Mouse (Mus musculus): ENCODE data around the gene Gm5901. TPM values are rescaled to one million over a fixed set of nuclear protein-coding genes. Genes with fewer than 3 reads are reported as not detected.

Gene Gm5901
- polyA plus RNA-seq, 1 experiment from 2014 or later, result not detected

- no peaks in the 10 kb centered on the region for H3K27me3 ChIP-seq
- in situ Hi-C loops (cut with MboI; ENCODE audit: low pct_unique_long_range_greater_than_20kb), result no loop called here
- DNase-seq (ENCODE audit: low read depth, low spot score), result no peak
- no peak for TF ChIP-seq CTCF (IDR thresholded peaks at IDR 0.05)
- ChIA-PET POLR2A (no interaction called here), CTCF (no interaction called here)
- no peak for ATAC-seq
These were observed 1.3 kb upstream of the Gm5901 start for GRCm38 (mm10) chr7:105373509-105373908.

DNA sequence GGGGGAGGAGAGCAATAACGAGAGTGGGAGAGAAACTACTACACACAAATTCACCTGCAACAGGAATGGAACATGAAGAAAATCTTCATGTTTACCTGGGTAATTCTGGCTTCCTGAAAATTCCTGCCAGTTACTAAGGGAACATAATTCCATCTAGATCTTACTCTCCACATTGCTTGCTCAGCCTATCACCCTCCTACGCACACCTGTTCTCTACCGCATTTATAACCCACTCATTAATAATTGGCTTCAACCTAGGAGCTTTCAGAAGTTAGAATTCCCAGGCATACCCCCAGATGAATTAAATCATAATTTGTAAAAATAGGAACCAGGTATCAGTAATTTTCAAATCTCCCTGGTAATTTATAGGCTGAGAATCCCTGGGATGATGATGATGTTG is 862 bp upstream of the Gm5901 start:
- H3K27me3 ChIP-seq, result no peaks in the 10 kb centered on the region
- in situ Hi-C loops (cut with MboI; ENCODE audit: low pct_unique_long_range_greater_than_20kb), result no loop called here
- no peak for TF ChIP-seq CTCF (IDR thresholded peaks at IDR 0.05)
- no peak for ATAC-seq
- DNase-seq (ENCODE audit: low read depth, low spot score), result no peak
- ChIA-PET CTCF (no interaction called here), POLR2A (no interaction called here)

- CTCF ChIA-PET, result interaction anchor here (1.3 kb wide), 1 partner anchor 10 kb away, joined by 3 read pairs; no protein-coding TSS in a partner anchor
- TF ChIP-seq CTCF (IDR thresholded peaks at IDR 0.05), result no peak
- in situ Hi-C loops (cut with MboI; ENCODE audit: low pct_unique_long_range_greater_than_20kb), result loop anchor here (25.0 kb wide), 1 partner anchor 257 kb away; the partner anchor contains the start of genes Arfip2, Gm45799, Timm10b and Trim3
- H3K27me3 ChIP-seq, result no peaks in the 10 kb centered on the region
- POLR2A ChIA-PET, result no interaction called here
- no peak for ATAC-seq
- no peak for DNase-seq (ENCODE audit: low read depth, low spot score)
These were observed 5.5 kb downstream of the Gm5901 start for GRCm38 (mm10) chr7:105380329-105380728.

DNA sequence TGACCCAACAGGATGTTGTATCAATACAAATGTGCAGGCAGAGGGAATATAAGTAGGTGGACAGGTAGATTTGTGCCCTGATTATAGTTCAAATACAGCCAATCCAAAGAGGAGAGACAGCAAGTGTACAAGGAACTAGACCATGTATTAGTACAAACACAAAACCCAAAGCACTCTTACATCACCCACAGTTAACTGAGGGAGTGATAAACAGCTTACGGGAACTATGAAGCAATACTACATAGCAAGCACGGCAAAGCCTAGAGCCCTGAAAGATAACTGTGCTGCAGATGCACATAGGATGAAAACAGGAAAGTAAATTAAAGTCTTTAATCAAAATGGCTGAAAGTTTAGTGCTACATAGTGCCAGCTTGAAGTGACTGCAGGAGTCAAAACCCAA is 12.9 kb downstream of the Gm5901 start:
- ChIA-PET POLR2A (no interaction called here), CTCF (no interaction called here)
- no peak for TF ChIP-seq CTCF (IDR thresholded peaks at IDR 0.05)
- ATAC-seq (no peak), DNase-seq (ENCODE audit: low read depth, low spot score) (no peak)
- no peaks in the 10 kb centered on the region for H3K27me3 ChIP-seq
- in situ Hi-C loops (cut with MboI; ENCODE audit: low pct_unique_long_range_greater_than_20kb), result loop anchor here (25.0 kb wide), 1 partner anchor 250 kb away; the partner anchor contains the start of genes Arfip2, Gm45799, Timm10b and Trim3

GRCm38 (mm10) chr7:105390236-105390635 is 15.4 kb downstream of the Gm5901 start:
- in situ Hi-C loops (cut with MboI; ENCODE audit: low pct_unique_long_range_greater_than_20kb), result loop anchor here (10.0 to 25.0 kb wide), 2 partner anchors 247 to 345 kb away; partner anchors contain the start of genes Arfip2, Gm45799, Ilk and Rrp8

DNA sequence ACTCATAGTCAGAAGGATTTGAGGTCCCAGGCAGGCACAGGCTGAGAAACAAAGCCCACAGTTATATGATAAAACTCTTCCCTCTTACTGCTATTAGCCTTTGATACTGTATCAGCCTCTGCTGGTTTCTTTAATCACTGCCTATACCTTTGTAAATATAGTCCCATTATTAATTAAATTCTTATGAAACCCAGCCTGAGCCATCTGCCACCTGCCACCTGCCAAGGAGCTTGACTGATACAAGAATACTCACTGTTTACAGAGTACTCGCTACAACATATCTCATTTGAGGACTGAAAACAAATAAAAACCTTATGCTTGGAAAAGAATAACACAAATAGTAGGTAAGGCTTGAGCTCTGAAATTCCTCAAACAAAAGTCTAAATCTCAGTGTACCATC is 19.8 kb downstream of the Gm5901 start:
- H3K27me3 ChIP-seq, result no peaks in the 10 kb centered on the region
- in situ Hi-C loops (cut with MboI; ENCODE audit: low pct_unique_long_range_greater_than_20kb), result loop anchor here (10.0 to 25.0 kb wide), 2 partner anchors 243 to 340 kb away; partner anchors contain the start of genes Arfip2, Gm45799, Ilk and Rrp8
- TF ChIP-seq CTCF (IDR thresholded peaks at IDR 0.05), result no peak
- ChIA-PET POLR2A (no interaction called here), CTCF (interaction anchor here (2.3 kb wide), 1 partner anchor 9 kb away, joined by 6 read pairs; no protein-coding TSS in a partner anchor)
- ATAC-seq (no peak), DNase-seq (ENCODE audit: low read depth, low spot score) (no peak)

More at GRCm38 (mm10) chr7:105390236-105390635, 15.4 kb downstream of the Gm5901 start:
- TF ChIP-seq CTCF (IDR thresholded peaks at IDR 0.05), result no peak
- ATAC-seq (no peak), DNase-seq (ENCODE audit: low read depth, low spot score) (no peak)
- no peaks in the 10 kb centered on the region for H3K27me3 ChIP-seq
- POLR2A ChIA-PET, result no interaction called here
- CTCF ChIA-PET, result interaction anchor here (0.9 to 1.4 kb wide), 4 partner anchors 8 to 21 kb away, joined by 3 to 4 read pairs (median 3); no protein-coding TSS in a partner anchor

DNA sequence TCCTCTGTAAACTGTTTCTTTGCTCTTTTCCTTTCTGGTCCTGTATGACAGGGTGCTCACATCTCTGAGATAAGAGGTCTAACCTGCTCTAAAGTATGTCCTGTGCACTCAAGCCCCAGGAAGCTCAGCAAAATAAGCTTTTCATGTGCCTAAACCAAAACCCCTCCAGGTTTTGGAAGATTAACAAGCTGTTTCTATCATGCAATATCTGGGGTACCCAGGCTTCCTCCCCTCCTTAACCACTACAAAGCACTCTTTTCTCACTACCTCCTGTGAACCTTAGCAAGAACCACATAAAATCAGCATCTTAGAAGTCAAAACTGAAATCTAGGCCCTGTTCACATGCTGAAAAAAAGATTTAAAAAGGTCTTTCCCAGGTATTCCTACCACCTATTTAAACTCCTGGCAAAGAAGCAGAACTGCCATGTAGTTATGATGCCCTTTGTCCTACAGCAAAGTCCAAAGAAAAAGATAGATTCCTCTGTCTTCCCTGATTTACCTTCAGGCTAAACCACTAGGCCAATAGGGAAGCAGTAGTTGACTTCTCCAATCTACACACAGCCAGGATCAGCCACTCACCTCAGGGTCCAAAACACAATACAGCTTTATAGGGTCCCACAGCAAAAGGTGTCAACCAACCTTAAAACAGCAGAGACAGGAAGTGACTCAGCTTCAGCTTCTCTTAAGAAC is 20.4 kb downstream of the Gm5901 start:
- POLR2A ChIA-PET, result no interaction called here

GRCm38 (mm10) chr7:105396126-105396525 is 21.3 kb downstream of the Gm5901 start:
- in situ Hi-C loops (cut with MboI; ENCODE audit: low pct_unique_long_range_greater_than_20kb), result loop anchor here (10.0 to 25.0 kb wide), 2 partner anchors 241 to 339 kb away; partner anchors contain the start of genes Arfip2, Gm45799, Ilk and Rrp8
- no peak for ATAC-seq

More for the DNA sequence above, 20.4 kb downstream of the Gm5901 start:
- CTCF ChIA-PET, result interaction anchor here (2.3 kb wide), 1 partner anchor 10 kb away, joined by 6 read pairs; no protein-coding TSS in a partner anchor
- no peak for TF ChIP-seq CTCF (IDR thresholded peaks at IDR 0.05)
- H3K27me3 ChIP-seq, result no peaks in the 10 kb centered on the region
- DNase-seq (ENCODE audit: low read depth, low spot score), result no peak
- in situ Hi-C loops (cut with MboI; ENCODE audit: low pct_unique_long_range_greater_than_20kb), result loop anchor here (10.0 to 25.0 kb wide), 2 partner anchors 242 to 340 kb away; partner anchors contain the start of genes Arfip2, Gm45799, Ilk and Rrp8
- no peak for ATAC-seq

DNA sequence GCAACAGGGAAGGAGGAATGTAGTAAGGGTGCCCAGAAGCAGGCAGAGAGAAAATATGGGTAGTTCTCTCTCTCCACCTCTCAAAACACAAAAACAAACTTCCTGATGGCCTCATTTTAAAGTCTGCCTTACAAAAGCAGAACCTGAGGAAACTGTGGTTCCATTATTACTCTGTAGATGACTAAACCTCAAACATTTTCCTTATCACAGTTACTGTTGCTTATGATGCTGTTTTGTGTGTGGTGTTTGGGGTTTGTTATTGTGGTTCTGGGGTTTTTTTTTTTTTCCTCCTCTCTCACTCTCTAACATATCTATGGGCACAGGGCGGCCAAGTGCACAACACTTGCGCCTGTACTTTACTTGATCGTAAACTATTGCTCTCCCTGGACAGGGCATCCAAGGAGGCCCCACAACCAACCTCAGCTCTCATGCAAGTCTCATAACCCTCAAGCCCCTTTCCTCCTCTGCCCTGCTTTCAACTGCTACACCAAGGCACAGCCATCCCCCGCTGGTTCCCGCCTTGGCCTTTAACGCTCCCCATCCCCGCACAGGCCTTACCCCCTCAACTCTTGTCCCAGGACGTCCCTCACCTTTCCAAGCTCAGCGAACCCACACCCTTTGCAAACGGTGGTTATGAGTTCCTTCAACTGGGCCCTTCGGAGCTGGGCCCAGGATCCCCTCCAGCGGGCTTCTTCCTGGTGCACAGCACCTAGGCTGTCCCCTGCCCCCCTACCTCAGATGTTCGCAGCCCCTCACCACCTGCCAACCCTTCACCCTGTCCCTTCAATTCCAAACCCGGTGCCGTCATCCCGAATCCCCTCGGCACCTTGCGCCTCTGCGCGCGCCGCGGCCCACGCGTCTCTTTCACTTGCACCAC is 24.5 kb downstream of the Gm5901 start:
- DNase-seq (ENCODE audit: low read depth, low spot score) (no peak), ATAC-seq (no peak)
- in situ Hi-C loops (cut with MboI; ENCODE audit: low pct_unique_long_range_greater_than_20kb), result loop anchor here (10.0 to 25.0 kb wide), 2 partner anchors 238 to 336 kb away; partner anchors contain the start of genes Arfip2, Gm45799, Ilk and Rrp8
- POLR2A ChIA-PET, result interaction anchor here (0.9 kb wide), 1 partner anchor 112 kb away, joined by 3 read pairs; no protein-coding TSS in a partner anchor
- TF ChIP-seq CTCF (IDR thresholded peaks at IDR 0.05), result no peak
- H3K27me3 ChIP-seq, result no peaks in the 10 kb centered on the region
- CTCF ChIA-PET, result interaction anchor here (1.2 to 1.8 kb wide), 6 partner anchors 13 to 130 kb away, joined by 3 to 7 read pairs (median 4); no protein-coding TSS in a partner anchor

More at GRCm38 (mm10) chr7:105396126-105396525, 21.3 kb downstream of the Gm5901 start:
- TF ChIP-seq CTCF (IDR thresholded peaks at IDR 0.05), result no peak
- H3K27me3 ChIP-seq, result no peaks in the 10 kb centered on the region
- ChIA-PET CTCF (interaction anchor here (2.3 kb wide), 1 partner anchor 11 kb away, joined by 6 read pairs; no protein-coding TSS in a partner anchor), POLR2A (no interaction called here)
- DNase-seq (ENCODE audit: low read depth, low spot score), result no peak
